Mouse (Mus musculus): ENCODE data around the gene Ebf1.
A peak's percentile ranks its signal among the peaks of the same experiment; 100 is the strongest.

Gene Ebf1

DNA sequence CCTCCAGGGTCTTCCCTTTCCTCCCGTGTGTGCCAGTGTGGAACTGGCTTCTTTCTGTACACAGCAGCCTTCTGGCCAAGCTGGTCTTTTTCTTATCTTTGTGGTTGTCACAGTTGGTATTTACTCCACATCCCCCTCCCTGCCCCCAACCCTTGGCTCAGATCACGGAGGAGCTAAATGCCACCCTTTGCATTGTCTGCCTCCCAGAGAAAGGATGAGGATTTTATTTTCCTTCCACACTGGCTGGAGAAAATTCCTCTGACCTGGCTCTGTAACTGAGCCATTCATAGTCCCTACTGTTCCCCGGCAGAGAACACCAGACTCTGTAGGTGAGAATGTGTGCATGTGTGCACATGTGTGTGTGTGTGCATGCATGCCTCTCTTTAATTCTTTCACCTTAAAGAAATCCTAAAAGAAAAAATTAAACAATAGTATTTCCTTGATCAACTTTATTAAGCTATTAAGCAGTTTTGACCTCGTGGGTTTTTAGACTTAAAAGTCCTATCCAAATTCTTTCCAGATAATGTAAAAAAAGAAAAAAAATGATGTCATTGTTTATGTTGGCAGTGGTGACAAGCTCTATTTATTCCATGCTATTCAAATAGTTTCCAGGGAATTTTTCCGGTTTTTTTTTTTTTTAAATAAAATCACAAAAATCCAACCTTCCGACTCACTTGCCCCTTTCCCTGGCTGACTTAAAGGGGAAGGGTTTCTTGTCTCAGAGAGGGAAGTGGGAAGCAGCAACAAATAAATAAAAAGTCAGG is 123.3 kb downstream of the Ebf1 start:
- DNase-seq (ENCODE audit: low spot score in 2 of 2), result no peak

- no peak for DNase-seq (ENCODE audit: low spot score in 2 of 2)
These were observed 124.0 kb downstream of the Ebf1 start for GRCm38 (mm10) chr11:44741042-44741491.

DNA sequence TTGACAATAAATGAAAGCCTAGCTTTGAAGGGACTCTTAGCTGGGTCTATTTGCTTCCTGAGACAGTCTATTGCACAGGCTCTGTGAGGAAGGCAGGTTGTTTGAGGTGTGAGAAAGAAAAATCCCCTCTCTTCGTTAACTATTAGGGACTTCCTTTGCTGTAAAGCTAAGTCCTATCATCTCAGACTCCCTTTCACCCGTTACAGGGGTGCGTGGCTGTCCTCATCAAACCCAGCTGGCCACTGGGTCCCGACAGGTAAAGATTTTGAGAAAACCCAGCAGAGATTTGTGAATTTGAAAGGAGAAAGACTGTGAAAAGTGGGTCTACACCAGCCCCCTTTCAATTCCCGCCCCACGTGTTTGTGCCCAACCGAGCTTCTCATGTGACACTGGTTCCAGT is 127.3 kb downstream of the Ebf1 start:
- DNase-seq (ENCODE audit: low spot score in 2 of 2), result peak in 1 of 2 experiments; percentile 23

GRCm38 (mm10) chr11:44745946-44746345 is 128.8 kb downstream of the Ebf1 start:
- DNase-seq (ENCODE audit: low spot score in 2 of 2), result no peak

DNA sequence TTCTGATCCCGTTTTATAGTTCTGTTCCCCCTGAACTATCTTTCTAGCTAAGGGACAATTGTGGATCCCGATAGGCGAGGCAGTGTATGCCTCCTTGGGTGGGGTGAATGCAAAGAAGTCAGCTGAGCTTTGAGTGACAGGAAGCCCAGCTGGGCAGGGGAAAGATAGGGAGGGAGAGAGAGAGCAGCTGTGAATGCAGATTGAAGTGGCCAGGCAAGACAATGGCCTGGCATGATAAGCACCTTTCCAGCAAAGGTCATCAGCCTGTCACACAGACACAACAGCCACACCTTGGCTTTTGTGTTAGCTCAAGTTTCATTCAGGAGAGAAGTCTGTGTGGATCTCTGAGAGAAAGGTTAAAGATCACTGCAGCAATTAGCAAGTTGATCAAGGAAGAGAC is 129.6 kb downstream of the Ebf1 start:
- peak in 1 of 2 experiments; percentile 18 for DNase-seq (ENCODE audit: low spot score in 2 of 2)

DNA sequence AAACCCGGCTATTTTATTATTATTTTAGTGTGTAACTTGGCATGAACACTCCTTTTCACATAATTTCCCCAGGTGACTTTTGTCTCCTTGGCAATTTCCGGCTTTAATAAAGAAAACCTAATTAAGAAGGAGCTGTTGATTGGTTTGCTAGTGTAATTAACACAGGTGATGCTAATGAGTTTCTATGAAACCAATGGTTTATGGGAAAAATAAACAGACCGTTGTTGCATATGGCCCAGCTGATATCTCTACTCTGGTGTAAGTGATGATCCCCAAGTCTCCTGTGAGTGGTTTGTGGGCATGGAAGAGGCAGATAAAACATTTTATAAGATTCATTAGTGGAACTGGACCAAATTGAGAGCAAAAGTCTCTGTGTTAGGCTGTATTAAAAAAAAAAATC is 132.2 kb downstream of the Ebf1 start:
- DNase-seq (ENCODE audit: low spot score in 2 of 2), result no peak

DNA sequence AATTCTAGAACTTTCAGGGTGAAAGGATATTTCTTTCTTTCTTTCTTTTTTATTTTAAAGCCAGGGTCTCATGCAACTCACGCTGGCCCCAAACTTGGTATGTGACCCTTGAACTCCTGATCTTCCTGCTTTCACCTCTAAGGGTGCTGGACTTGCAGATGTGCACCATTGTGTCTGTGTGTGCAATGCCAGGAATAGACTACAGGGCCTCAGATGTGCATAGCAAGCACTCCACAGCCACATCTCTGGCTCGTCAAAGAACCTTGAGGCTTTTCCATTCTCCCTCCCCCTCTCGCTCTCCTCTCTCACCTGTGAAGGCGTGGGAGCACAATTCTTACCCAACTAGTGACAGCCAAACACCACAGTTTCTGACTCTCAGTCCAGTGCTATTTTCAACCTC is 137.2 kb downstream of the Ebf1 start:
- DNase-seq (ENCODE audit: low spot score in 2 of 2), result no peak

DNA sequence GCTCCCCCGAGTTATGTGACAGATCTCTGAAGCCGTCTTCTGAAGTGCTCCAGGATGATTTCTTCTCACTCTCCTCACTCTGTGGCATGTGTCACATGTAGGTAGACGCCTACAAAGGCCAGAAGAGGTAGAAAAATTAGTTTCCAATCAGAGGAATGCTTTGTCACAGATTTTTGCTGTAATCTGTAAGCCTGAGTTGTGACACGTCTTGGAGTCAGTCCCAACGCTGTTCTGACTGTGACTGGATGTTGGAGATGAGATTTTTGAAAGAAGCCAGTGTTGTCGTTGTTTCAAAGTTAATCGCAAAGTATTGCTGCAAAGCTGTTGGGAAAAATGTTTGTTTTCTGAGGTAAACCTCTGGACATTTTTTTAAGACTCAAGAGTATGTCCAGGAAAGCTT is 139.2 kb downstream of the Ebf1 start:
- DNase-seq (ENCODE audit: low spot score in 2 of 2), result no peak

DNA sequence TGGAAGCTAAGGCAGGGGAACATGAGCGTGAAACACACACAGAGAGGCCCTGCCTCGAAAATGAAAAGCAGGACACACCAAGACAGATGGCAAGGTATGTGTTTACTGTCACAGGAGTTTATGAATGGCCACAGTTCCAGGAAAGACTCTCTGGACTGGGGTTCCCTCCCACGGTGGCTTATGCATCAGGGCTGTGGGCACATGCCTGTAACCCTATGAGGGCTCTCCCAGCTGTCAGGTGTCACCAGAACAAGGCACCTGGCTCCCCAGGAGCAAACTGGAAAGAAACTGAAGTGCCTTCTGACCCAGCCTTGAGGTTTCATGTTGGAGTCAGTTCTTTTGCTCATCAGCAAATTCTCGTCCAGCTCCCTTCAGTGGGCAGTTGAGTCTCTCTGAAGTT is 141.7 kb downstream of the Ebf1 start:
- DNase-seq (ENCODE audit: low spot score in 2 of 2), result no peak

DNA sequence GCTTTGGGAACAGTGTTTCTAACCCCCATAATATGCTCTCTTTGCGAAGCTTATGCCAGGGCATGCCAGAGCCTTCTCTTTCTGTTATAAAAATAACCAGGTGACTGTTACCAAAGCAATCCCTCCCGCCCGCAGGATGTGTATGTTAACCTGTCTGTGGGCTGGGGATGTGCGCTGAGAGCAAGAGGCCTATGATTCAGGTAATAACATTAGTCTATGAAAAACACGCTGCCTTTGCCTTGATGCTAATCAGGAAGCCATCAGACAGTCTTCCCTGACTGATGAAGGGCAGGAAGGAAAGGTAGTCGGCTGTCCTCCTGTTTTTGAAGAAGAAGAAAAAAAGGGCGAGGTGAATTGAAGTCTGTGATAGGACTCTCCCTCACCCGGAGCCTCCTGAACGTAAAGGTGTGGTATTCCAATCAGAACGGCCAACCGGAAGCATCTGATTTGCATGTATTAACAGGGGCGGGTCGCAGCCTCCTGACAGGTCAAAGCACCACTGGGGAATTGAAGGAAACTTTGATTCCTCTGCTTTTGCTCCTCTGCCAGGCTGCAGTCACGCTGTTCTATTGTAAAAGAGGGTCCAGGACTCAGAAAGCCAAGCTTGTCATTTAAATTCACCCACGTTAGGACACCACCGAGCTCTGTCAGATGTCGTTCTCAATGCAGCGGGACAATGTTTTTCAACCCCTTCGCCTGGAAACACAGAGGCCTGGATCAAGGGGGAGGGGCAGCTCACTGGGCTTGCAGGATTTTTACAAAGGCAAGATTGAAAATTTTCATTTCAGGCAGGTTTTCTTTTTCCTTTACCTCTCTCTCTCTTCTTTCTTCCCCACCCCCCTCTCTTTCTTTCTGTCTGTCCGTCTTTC is 144.2 kb downstream of the Ebf1 start:
- DNase-seq (ENCODE audit: low spot score in 2 of 2), result no peak

- DNase-seq (ENCODE audit: low spot score in 2 of 2), result peak in 1 of 2 experiments; percentile 40
These were observed 147.1 kb downstream of the Ebf1 start for GRCm38 (mm10) chr11:44763992-44764835.

DNA sequence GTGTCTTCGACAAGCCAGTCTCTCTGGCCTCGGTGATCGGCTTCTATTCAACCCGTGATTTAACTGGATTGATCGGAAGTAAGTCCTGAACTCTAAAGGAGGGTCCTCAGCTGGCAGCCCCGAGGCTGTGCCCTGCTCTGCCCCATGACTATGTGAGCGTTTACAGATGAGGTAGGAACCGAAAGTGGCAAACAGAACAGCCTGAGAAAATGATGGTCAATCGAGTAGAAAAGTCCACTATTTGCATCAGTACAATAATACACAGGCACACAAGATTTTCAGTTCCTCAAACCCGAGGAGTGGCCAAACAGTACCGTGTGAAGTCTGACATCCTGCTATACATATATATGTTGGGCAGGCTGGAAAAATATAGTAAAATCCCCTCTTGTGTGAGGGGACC is 147.9 kb downstream of the Ebf1 start:
- DNase-seq (ENCODE audit: low spot score in 2 of 2), result peak in 1 of 2 experiments; percentile 38

- DNase-seq (ENCODE audit: low spot score in 2 of 2), result no peak
These were observed 149.1 kb downstream of the Ebf1 start for GRCm38 (mm10) chr11:44766246-44766645.

- DNase-seq (ENCODE audit: low spot score in 2 of 2), result no peak
These were observed 150.2 kb downstream of the Ebf1 start for GRCm38 (mm10) chr11:44767322-44767721.

DNA sequence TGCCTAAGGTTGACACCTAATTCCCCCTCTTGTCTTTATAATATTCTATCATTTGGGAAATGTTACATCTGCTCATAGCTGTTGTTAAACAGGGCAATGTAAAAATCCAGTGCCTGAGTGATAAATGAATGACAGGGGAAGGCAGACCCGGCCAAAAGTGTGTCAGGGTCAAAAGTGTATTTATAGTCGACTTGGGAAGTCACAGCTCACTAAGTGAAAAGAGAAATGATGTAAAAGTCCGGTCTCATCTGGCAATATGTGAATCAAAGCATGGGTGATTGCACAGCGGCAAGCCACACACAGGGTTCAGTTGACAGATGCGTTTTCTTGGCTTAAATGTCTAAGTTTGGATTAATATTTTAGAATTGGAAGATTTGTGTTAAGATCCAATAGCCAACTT is 151.2 kb downstream of the Ebf1 start:
- DNase-seq (ENCODE audit: low spot score in 2 of 2), result no peak

DNA sequence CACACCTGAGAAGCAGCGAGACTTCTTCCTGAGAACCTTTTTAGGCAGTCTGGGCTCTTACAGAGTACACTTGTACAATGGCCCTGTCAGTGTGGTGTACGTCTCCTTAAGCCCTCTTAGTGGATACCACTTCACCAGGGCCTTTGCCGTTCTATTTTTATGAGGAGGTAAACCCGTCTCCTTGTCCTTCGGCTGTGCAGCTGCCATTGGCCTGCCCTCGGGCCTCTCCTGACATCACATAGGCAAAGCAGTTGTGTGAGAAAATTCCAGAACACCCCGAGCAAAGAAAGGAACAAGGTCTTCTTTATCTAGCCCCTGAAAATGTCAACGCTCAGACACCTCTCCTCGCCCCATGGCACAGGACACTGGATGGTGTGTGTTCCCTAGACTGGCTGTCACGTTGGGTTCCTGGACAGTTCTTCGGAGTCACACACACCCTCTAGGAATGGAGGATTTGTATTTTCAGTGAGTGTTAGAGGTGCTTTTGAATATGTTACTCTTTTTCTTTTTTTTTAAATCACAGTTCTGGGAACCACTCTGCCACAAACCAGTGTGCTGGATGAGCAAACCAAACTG is 154.0 kb downstream of the Ebf1 start:
- no peak for DNase-seq (ENCODE audit: low spot score in 2 of 2)

DNA sequence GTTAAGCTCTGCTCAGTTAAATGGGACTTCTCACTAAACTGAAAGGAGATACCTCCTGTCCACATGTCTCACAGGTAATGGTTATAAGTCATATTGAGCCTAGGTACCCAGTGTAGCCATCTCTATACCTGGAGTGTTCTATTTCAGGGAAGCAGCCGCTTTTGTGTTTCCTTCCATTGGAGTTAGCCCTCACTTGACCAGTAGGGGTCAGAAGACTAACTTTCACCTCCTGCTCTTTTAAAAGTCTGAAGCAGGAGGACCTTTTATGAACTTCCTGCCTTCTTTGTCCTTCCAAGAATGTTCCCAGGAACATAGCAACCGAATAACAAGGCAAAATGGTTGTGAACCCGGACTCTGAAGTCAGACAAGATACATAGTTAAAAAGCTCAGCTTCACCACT is 157.3 kb downstream of the Ebf1 start:
- no peak for DNase-seq (ENCODE audit: low spot score in 2 of 2)

DNA sequence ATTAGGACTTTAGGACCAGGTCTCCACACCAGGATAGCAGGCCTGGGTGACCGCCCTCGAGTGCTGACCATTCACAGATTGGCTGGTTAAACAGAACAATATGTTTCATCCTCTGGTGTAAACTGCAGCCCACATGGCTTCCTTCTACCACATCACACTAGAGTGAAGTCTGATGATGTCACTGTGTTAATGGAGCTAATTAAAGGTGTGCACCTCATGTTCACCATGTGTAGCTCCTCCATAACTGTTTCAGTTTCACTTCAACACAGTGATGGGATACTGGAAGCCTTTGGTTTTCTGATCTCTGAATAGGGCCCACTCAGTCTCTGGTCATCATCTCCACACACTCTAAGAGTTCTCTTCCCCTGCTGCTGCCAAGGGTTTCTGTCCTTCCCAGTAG is 158.4 kb downstream of the Ebf1 start:
- DNase-seq (ENCODE audit: low spot score in 2 of 2), result no peak

GRCm38 (mm10) chr11:44776556-44776955 is 159.4 kb downstream of the Ebf1 start:
- DNase-seq (ENCODE audit: low spot score in 2 of 2), result no peak

DNA sequence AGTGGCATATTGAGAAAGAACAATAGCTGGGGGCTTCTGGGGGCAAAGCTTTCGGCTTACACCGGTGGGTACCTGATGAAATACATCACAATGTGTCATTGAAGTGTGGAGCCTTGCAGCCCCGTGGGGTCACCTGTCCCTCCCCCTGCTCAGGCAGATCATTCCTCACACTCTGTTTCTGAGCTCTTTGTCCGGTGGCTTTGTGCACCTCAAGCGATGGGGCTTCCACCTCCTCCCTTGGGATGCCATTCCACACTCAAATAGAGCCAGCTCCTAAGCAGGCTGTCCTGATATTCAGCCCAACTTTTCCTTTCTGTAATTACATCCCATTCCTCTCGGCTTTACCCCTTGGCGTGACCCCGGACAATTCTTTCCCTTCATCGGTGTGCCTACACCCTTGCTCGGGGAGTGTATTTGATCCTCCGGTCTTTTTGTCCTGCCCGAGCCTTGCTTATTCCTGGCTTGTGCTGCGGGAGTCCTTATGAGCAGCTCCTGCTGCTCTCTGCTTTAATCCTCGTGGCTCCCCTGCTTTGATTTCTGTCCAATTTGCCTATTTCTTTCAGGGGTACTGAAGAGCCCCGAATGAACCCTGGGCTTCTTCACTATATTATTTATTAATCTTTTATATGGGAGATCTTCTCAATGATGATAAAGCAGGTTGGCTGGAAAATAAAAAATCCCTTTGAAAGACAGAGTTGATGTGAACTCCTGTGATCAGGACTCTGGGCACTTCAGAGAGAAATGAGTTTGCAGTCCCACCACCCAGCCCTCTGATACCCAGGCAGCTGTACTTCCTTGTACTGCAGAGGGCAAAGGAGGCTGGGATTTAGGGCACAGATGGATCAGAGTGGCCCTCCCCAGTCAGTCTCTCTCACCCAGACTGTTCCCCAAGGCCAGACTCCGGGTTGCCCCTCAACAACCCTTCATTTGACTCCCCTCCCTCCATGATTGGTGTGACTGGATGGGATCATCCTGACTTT is 160.5 kb downstream of the Ebf1 start:
- DNase-seq (ENCODE audit: low spot score in 2 of 2), result no peak

All from spleen, postnatal 10 days (tissue).